Mouse (Mus musculus) forebrain, embryonic 14.5 days (tissue): ENCODE measurements around the gene Elmsan1. TPM values are rescaled to one million over a fixed set of nuclear protein-coding genes. Genes with fewer than 3 reads are reported as not detected.
"Not testable (repeated sequence)": the region's sequence is repeated elsewhere in the genome, so short reads cannot be mapped to it uniquely, and the experiment has no call there.

Source experiments
- ATAC-seq: fragments of 200-750 bp; cut with Nextera tagmentation; 2 replicates; pipeline ENCODE4 v1.8.0; 2017; ENCODE audit warnings: mild to moderate bottlenecking, moderate library complexity
- DNase-seq: peaks from one replicate; pipeline ENCODE4 v3.0.0-alpha.2; 2015; ENCODE audit warnings: low spot score
- H3K27ac ChIP-seq: fragments of 300-500 bp; sonication (generic); 2 replicates; pipeline ENCODE4 v1.5.1; 2014; ENCODE audit warnings: low read depth, mild to moderate bottlenecking, control low read depth, low read length, moderate library complexity
- H3K27me3 ChIP-seq: fragments of 300-500 bp; sonication (generic); replicated peaks from 2 replicates; pipeline ENCODE4 v1.6.1; 2014; ENCODE audit warnings: low read length, control low read depth, mixed read lengths; ENCODE audit not compliant: control insufficient read depth, insufficient read depth
- H3K36me3 ChIP-seq: fragments of 300-500 bp; sonication (generic); 2 replicates; pipeline ENCODE4 v1.6.1; 2014; ENCODE audit warnings: low read length, control low read depth; ENCODE audit not compliant: control insufficient read depth, insufficient read depth
- H3K4me1 ChIP-seq: fragments of 300-500 bp; sonication (generic); 2 replicates; pipeline ENCODE4 v1.6.1; 2014; ENCODE audit warnings: antibody characterized with exemption, low read length, control low read depth; ENCODE audit not compliant: control insufficient read depth, insufficient read depth
- H3K4me2 ChIP-seq: fragments of 300-500 bp; sonication (generic); 2 replicates; pipeline ENCODE4 v1.6.1; 2014; ENCODE audit warnings: mild to moderate bottlenecking, control low read depth, low read length
- H3K4me3 ChIP-seq: fragments of 300-500 bp; sonication (generic); 2 replicates; pipeline ENCODE4 v1.5.1; 2014; ENCODE audit warnings: low read depth, low read length, control low read depth
- H3K9ac ChIP-seq: fragments of 300-500 bp; sonication (generic); 2 replicates; pipeline ENCODE4 v1.6.1; 2014; ENCODE audit warnings: mild to moderate bottlenecking, low read length, control low read depth, moderate library complexity
- H3K9me3 ChIP-seq: fragments of 300-500 bp; sonication (generic); replicated peaks from 2 replicates; pipeline ENCODE4 v1.6.1; 2016; ENCODE audit warnings: low read length, control low read depth, mixed read lengths; ENCODE audit not compliant: control insufficient read depth
- WGBS: fragments of 180-500 bp; shearing (Covaris S2); extraction: QIAGEN DNeasy Blood & Tissue Kit; methylation state at CpG from one replicate; pipeline ENCODE4 v1.1.7; 2014; 5-methylcytosine and 5-hydroxymethylcytosine counted together
- polyA plus RNA-seq: library from polyadenylated mRNA; unstranded; fragments of >200 nt; fragmentation: Nextera tagmentation; extraction: Ambion mirVana; gene quantifications from 2 replicates; pipeline ENCODE4 v1.2.1, GENCODE M21; 2014

Elmsan1 gene
- 3.2 and 3.4 TPM in 2 replicates for polyA plus RNA-seq

GRCm38 (mm10) chr12:84218289-84219120 lies at the start of gene Elmsan1:
Elmsan1 (minus strand) TSS chr12:84218881.
- no peaks in the 10 kb centered on the region for H3K9me3 ChIP-seq
- under 1% methylated on average over 78 of the region's 82 CpGs for WGBS
- no peaks in the 10 kb centered on the region for H3K27me3 ChIP-seq
- H3K4me2 ChIP-seq = peak within 1 kb of the TSS; percentile 97
- H3K9ac ChIP-seq = peak within 1 kb of the TSS; percentile 77
- no peaks in the 10 kb centered on the region for H3K36me3 ChIP-seq
- peak; percentile 78 for DNase-seq
- peak within 1 kb of the TSS; percentile 72 for H3K27ac ChIP-seq
- peaks cover 23% of the 10 kb centered on the region for H3K4me1 ChIP-seq
- H3K4me3 ChIP-seq = peak within 1 kb of the TSS; percentile 70
- peak; percentile 63 for ATAC-seq

- Histone ChIP-seq H3K27ac (no peak overlapping the region), H3K27me3 (no peaks in the 10 kb centered on the region), H3K4me2 (no peak overlapping the region), H3K4me1 (no peaks in the 10 kb centered on the region), H3K4me3 (no peak overlapping the region), H3K9me3 (no peaks in the 10 kb centered on the region), H3K36me3 (no peaks in the 10 kb centered on the region), H3K9ac (no peak overlapping the region)
- ATAC-seq (no peak), DNase-seq (no peak)
- 71% methylated on average over 2 of the region's 2 CpGs for WGBS
Observed at GRCm38 (mm10) chr12:84267264-84267663, 48.6 kb upstream of the Elmsan1 start.

GRCm38 (mm10) chr12:84260363-84260762 lies 41.7 kb upstream of the Elmsan1 start:
- Histone ChIP-seq H3K9me3 (no peaks in the 10 kb centered on the region), H3K27me3 (no peaks in the 10 kb centered on the region), H3K4me1 (no peaks in the 10 kb centered on the region), H3K36me3 (no peaks in the 10 kb centered on the region), H3K9ac (no peak overlapping the region), H3K4me2 (no peak overlapping the region), H3K4me3 (no peak overlapping the region), H3K27ac (no peak overlapping the region)
- ATAC-seq = no peak
- 55% methylated on average over 7 of the region's 7 CpGs for WGBS
- DNase-seq = no peak

- H3K27ac ChIP-seq = no peak overlapping the region
- H3K4me1 ChIP-seq = no peaks in the 10 kb centered on the region
- no peaks in the 10 kb centered on the region for H3K27me3 ChIP-seq
- H3K9ac ChIP-seq = no peak overlapping the region
- WGBS = 84% methylated on average over 5 of the region's 5 CpGs
- H3K4me2 ChIP-seq = no peak overlapping the region
- DNase-seq (no peak), ATAC-seq (no peak)
- no peak overlapping the region for H3K4me3 ChIP-seq
- no peaks in the 10 kb centered on the region for H3K9me3 ChIP-seq
- H3K36me3 ChIP-seq = no peaks in the 10 kb centered on the region
Observed at GRCm38 (mm10) chr12:84254886-84255285, 36.2 kb upstream of the Elmsan1 start.

GRCm38 (mm10) chr12:84252811-84253210 lies 34.1 kb upstream of the Elmsan1 start:
- 80% methylated on average over 5 of the region's 5 CpGs for whole genome bisulfite sequencing
- no peaks in the 10 kb centered on the region for H3K9me3 ChIP-seq
- no peak overlapping the region for H3K4me2 ChIP-seq
- no peak overlapping the region for H3K9ac ChIP-seq
- ATAC-seq (no peak), DNase-seq (no peak)
- H3K4me1 ChIP-seq = no peaks in the 10 kb centered on the region
- no peak overlapping the region for H3K4me3 ChIP-seq
- H3K27ac ChIP-seq = no peak overlapping the region
- no peaks in the 10 kb centered on the region for H3K27me3 ChIP-seq
- no peaks in the 10 kb centered on the region for H3K36me3 ChIP-seq

- Histone ChIP-seq H3K4me1 (no peaks in the 10 kb centered on the region), H3K27me3 (no peaks in the 10 kb centered on the region), H3K4me3 (no peak overlapping the region), H3K4me2 (no peak overlapping the region), H3K27ac (no peak overlapping the region), H3K36me3 (no peaks in the 10 kb centered on the region), H3K9ac (no peak overlapping the region), H3K9me3 (no peaks in the 10 kb centered on the region)
- WGBS = 10% methylated on average over 3 of the region's 3 CpGs
- ATAC-seq (no peak), DNase-seq (peak; percentile 82)
Observed at GRCm38 (mm10) chr12:84249217-84249616, 30.5 kb upstream of the Elmsan1 start.

- 50% methylated on average over 5 of the region's 5 CpGs for WGBS
- DNase-seq (no peak), ATAC-seq (no peak)
- H3K4me1 ChIP-seq = no peaks in the 10 kb centered on the region
- no peak overlapping the region for H3K27ac ChIP-seq
- no peak overlapping the region for H3K4me3 ChIP-seq
- no peaks in the 10 kb centered on the region for H3K36me3 ChIP-seq
- H3K4me2 ChIP-seq = no peak overlapping the region
- H3K27me3 ChIP-seq = no peaks in the 10 kb centered on the region
- H3K9me3 ChIP-seq = no peaks in the 10 kb centered on the region
- H3K9ac ChIP-seq = no peak overlapping the region
Observed at GRCm38 (mm10) chr12:84245683-84246082, 27.0 kb upstream of the Elmsan1 start.

- H3K9ac ChIP-seq = no peak overlapping the region
Observed at GRCm38 (mm10) chr12:84243076-84243770, 24.5 kb upstream of the Elmsan1 start.

GRCm38 (mm10) chr12:84237036-84237435 lies 18.4 kb upstream of the Elmsan1 start:
- ATAC-seq, DNase-seq, H3K36me3 ChIP-seq, H3K27ac ChIP-seq, H3K27me3 ChIP-seq, H3K4me1 ChIP-seq, H3K9ac ChIP-seq, H3K4me2 ChIP-seq, H3K9me3 ChIP-seq, H3K4me3 ChIP-seq: not testable (repeated sequence)
- 94% methylated on average over 5 of the region's 5 CpGs for WGBS

More at GRCm38 (mm10) chr12:84243076-84243770, 24.5 kb upstream of the Elmsan1 start:
- Histone ChIP-seq H3K4me1 (no peaks in the 10 kb centered on the region), H3K9me3 (no peaks in the 10 kb centered on the region), H3K36me3 (no peaks in the 10 kb centered on the region), H3K27me3 (no peaks in the 10 kb centered on the region), H3K4me3 (no peak overlapping the region), H3K4me2 (no peak overlapping the region), H3K27ac (no peak overlapping the region)
- no peak for DNase-seq
- ATAC-seq = no peak
- WGBS = 91% methylated on average over 7 of the region's 7 CpGs
